Mouse (Mus musculus): ENCODE measurements around the gene Patj.
"Not testable (repeated sequence)": the region's sequence is repeated elsewhere in the genome, so short reads cannot be mapped to it uniquely, and the experiment has no call there.

Gene Patj

GRCm38 (mm10) chr4:98395690-98396437, at the start of gene Patj:
Patj (plus strand) TSS chr4:98395785.
- DNase-seq, result peak; percentile 70 to 77

DNA sequence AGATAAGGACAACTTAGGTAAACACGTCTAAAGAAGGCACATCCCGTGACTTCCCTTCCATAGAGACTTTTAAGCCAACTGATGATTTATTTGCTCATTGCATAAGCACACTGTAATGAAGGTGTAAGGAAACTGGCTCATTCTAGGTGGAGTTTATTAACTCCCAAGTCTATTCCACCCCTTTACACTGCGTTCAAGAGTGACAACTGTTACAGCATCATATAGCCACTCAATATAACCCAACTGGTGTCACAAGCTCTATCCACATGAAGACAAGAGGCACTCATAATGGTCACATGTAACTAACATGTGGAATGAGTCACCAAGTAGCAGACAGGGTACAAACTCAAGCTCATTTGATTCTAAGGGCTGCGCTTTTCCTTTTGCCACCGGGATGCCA, 47.0 kb upstream of the Patj start:
- DNase-seq, result no peak

- DNase-seq, result no peak
These were observed 37.4 kb upstream of the Patj start for GRCm38 (mm10) chr4:98358034-98358809.

- no peak for DNase-seq
These were observed 20.2 kb upstream of the Patj start for GRCm38 (mm10) chr4:98375401-98375800.

DNA sequence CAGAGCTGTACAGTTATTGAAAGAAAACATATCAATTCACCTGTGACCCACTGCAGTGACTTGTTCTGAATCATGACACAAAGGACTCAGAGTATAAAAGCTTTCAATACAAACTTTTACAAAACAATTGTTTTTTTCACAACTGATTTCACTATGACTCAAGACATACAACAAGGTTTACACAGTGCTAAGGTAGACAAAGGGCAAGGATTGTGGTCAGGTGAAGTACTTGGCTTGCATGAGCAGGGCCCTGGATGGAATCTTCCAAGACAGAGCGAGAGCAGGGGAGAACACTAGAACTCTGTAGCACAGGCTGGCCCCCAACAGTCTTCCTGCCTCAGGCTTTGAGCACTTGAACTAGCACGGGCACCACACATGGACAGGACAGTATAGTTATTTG, 18.6 kb upstream of the Patj start:
- no peak for DNase-seq

GRCm38 (mm10) chr4:98382716-98383424, 12.7 kb upstream of the Patj start, which contains the start of gene Tm2d1:
Tm2d1 (minus strand) TSS chr4:98383306.
- peak; percentile 76 to 84 for DNase-seq

- no peak for DNase-seq
These were observed 10.5 kb upstream of the Patj start for GRCm38 (mm10) chr4:98385036-98385435.

- no peak for DNase-seq
These were observed 267 bp upstream of the Patj start for GRCm38 (mm10) chr4:98395346-98395689.

- DNase-seq, result peak; percentile 14 to 24
These were observed 5.5 kb downstream of the Patj start for GRCm38 (mm10) chr4:98400926-98401583.

- DNase-seq, result no peak
These were observed 6.0 kb downstream of the Patj start for GRCm38 (mm10) chr4:98401584-98401962.

DNA sequence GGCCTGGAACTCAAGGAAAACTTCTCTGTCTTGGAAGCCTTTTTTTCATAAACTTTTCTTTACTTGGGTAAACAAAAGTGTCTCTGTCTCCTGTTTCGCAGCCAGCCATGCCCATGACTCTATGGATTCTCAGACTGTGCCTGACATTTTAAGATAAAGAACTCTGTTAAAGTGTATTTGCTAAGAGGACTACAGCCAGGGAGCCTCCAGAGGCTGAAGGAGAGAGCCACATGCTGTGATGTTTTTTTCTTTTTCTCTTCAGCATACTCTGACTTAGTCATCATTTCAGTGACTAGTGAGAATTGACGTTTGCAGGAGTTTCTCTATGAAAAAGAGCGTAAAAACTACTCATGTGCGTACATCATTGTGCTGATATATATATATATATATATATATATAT, 7.9 kb downstream of the Patj start:
- DNase-seq, result no peak

GRCm38 (mm10) chr4:98404412-98404811, 8.8 kb downstream of the Patj start:
- peak; percentile 21 to 36 for DNase-seq

- DNase-seq, result no peak
These were observed 12.9 kb downstream of the Patj start for GRCm38 (mm10) chr4:98408455-98408854.

DNA sequence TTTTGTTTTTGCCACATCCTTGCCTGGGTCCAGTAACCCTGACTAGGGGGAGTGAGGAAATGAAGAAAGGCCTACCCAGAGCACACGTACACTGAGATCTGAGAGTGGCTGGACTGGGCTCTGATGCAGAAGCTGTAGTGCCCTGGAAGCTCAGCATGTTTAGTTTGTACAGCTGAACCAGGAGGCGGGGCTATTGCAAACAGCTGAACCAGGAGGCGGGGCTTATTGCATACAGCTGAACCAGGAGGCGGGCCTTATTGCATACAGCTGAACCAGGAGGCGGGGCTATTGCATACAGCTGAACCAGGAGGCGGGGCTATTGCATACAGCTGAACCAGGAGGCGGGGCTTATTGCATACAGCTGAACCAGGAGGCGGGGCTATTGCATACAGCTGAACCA, 19.6 kb downstream of the Patj start:
- DNase-seq, result not testable (repeated sequence)

GRCm38 (mm10) chr4:98428371-98428770, 32.8 kb downstream of the Patj start:
- no peak for DNase-seq

- DNase-seq, result no peak
These were observed 40.3 kb downstream of the Patj start for GRCm38 (mm10) chr4:98435641-98436457.

GRCm38 (mm10) chr4:98436664-98437363, 41.2 kb downstream of the Patj start:
- no peak for DNase-seq

GRCm38 (mm10) chr4:98439261-98440005, 43.8 kb downstream of the Patj start:
- DNase-seq, result no peak

DNA sequence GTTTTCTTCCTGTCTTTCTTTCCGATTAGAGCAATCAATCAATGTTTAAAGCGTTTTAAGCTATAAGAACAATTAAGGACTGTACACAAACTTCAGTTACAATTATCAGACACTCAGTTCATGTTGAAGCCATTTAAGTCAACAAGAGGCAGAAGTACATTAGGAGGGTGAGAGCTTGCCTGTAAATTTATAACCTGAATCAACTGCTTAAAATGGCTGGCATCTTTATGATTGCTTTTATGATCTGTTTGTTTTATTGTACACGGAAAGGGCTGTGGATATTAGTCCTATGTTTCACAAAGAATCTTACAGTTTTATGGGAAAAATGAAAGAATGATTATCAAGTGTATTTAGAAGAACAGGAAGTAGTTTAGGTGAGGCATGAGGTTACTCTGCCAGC, 45.7 kb downstream of the Patj start:
- DNase-seq, result no peak

GRCm38 (mm10) chr4:98444437-98445139, 49.0 kb downstream of the Patj start:
- DNase-seq, result peak in 1 of 2 experiments; percentile 34
